Mouse (Mus musculus) erythroid progenitor cell, adult 5-6 weeks (primary cell): ENCODE measurements around the gene Ints1. TPM values are rescaled to one million over a fixed set of nuclear protein-coding genes. Genes with fewer than 3 reads are reported as not detected.
A peak's percentile ranks its signal among the peaks of the same experiment; 100 is the strongest.
"Not testable (repeated sequence)": the region's sequence is repeated elsewhere in the genome, so short reads cannot be mapped to it uniquely, and the experiment has no call there.

Experiments used
- ATAC-seq: replicated peaks from 2 replicates; pipeline ENCODE4 v1.8.0; 2016; ENCODE audit warnings: moderate number of reproducible peaks, mild to moderate bottlenecking, moderate TSS enrichment, inconsistent platforms; ENCODE audit not compliant: poor library complexity, low FRiP score, severe bottlenecking
- total RNA-seq, 2 experiments: library from RNA; stranded (forward) in 1 of 2; stranded (reverse) in 1 of 2; fragments of 150-400 nt in 1 of 2; fragments of 186-747, 209-891 nt in 1 of 2; gene quantifications; 2 replicates each; pipeline versions ENCODE4 v1.2.3 to v1.2.4; 2015 to 2017; ENCODE audit warnings: low replicate concordance in 2 of 2

Ints1 gene
- total RNA-seq, 2 experiments from 2014 or later, result 46.5 to 72.7 TPM

DNA sequence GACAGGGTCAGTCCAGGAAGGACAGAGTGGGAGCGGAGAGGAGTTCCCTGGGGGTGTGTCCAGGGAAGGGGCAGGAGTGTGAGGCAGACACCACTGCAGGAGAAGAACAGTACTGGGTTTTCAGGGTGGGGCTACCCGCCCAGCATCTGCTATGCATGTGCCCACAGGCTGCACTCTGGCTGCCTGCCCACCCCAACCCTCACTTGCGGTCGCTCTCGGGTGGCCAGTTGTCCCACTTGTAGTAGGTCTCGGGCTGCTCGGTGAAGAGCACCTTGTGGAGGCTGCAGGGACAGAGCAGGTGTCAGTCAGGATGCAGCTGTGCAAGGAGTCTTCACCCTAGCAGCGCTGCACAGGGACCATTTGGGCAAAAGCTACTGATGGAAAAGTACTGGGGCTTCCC is 7.3 kb downstream of the Ints1 start:
- no peak for ATAC-seq

DNA sequence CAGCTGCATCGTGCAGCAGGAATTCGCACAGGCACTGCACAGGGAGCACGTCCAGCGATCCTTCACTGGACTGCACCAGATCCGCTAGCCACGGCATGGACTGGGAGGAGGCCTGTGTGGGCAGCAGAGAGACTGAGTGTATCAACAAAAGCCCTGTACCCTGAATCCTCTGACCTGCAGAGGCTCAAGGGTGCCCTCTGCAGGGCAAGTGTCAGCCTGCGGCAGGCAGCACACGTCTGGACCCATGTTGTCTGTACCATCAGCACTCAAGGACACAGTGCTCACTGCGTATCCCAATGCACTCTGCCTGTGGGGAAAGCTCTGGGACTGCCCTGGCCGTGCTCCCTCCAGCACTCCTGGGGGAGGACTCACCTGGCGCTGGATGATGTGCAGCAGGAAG is 11.2 kb downstream of the Ints1 start:
- ATAC-seq, result peak; percentile 54

DNA sequence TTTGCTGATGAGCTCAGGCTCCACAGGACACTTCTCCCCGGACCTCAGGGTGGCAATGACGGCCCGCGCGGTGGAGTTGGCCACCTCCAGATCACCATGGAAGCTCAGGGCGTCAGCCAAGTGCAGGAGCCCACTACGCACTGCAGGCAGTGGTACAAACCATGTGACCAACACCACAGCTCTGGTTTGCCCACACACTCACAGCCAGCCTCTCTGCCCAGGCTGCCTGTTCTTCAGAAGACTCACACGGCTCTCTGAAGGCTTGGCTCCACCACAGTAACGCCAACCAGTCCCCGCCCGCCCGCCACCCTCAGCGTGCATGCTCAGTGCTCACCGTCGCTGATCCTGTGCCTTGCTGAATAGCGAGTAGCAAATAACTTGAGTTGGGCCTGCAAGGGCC is 17.4 kb downstream of the Ints1 start:
- no peak for ATAC-seq

DNA sequence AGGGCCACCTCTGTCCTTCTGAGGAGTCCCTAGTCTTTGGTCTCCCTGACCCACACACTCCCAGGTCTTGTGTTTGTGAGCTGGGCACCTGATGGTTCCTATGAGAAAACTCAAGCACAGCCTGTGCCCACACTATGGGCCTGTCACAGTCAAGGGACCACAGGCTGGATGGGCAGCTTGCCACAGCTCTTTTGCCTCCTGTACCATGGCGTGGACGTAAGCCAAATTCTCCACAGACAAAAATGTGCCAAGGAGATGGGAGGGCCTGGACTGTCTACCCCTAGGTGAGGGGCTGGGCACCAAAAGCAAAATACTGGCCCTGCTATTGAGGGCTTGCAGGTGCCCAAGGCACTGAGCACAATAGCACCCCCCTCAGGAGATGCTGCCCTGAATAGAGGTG is 18.9 kb downstream of the Ints1 start:
- ATAC-seq, result no peak

DNA sequence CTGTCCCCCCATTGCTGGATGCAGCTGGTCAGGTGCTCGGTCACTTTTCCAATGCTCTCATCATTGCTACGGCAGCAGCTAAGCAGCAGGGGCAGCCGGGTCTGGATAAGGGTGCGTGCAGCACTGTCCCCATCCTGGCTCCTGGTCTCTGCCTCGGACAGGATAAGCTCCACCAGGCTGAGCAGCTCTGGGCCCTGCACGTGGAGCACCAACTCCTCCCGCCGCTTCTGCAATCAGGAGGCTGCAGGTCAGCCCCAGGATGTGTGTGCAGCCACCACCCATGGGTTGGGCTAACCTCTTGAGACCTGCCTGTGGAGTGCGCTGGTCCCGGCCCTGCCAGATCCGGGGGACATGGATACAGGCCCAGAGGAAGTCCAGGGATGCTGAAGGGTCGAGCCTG is 19.3 kb downstream of the Ints1 start:
- ATAC-seq, result no peak

DNA sequence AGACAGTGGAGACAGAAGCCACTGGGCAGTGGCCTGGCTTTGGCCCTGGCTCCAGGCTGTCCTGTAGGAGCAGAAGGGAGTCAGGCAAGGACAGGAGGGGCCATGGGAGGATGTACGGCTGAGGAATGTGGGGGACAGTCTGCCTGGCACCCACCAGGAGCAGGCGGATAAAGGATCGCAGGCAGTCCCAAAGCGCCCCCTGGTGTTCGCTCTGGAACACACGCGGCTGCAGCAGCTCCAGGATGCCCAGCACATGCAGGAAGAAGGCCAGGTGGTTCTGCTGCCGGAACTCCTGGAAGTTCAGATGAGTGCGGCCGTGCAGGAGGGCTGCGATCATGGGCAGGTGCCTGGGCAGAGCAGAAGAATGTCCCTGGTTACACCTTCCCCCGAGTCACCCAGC is 20.7 kb downstream of the Ints1 start:
- peak; percentile 28; the same call in 1 of the 2 replicates for ATAC-seq

DNA sequence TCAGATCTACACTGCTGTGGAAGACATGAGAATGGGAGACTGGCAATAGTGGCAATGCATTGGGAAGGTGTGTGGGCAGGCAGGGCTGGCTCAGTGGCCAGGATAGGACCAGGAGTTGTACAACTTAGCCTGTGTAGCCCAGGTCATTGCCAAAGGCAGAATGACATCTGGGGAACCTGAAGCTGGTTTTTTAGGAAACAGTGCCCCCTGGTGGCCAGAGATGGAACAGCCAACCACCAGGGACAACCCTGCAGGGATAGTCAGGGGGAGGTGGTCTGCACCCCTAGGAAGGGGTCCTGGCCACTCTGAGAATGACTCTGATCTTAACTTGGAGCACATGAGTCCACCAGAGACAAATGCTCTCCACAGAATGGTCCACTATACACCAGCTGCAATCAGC is 24.9 kb downstream of the Ints1 start:
- ATAC-seq, result peak; percentile 47

DNA sequence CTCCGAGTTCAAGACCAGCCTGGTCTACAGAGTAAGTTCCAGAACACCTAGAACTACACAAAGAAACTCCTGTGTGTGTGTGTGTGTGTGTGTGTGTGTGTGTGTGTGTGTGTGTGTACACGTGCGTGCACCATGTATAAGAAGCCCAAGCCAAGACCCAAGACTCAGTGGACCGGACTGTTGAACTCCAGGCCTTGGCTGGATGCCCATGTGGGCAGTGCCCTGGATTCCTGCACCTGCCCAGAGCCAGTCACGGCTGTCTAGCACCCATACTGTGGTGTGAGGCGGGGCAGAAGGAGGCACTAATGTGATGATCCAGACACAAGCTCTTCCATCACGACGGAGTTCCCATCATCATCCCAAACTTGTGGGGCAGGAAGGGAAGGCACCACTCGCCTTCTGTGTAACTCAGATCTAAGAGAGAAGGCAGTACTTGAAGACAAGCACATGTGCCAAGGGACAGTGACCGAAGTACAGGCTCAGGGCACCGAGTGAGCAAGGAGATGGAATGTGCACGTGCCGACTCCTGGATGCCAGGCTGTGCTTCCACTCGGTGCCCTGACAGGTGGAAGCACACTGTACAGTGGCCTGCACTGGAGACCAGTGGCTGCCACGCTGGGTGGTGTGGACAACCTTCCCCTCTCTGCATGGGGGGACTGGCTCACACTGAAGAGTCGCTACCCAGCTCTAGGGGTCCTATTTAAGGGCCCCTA is 25.9 kb downstream of the Ints1 start:
- ATAC-seq, result no peak

DNA sequence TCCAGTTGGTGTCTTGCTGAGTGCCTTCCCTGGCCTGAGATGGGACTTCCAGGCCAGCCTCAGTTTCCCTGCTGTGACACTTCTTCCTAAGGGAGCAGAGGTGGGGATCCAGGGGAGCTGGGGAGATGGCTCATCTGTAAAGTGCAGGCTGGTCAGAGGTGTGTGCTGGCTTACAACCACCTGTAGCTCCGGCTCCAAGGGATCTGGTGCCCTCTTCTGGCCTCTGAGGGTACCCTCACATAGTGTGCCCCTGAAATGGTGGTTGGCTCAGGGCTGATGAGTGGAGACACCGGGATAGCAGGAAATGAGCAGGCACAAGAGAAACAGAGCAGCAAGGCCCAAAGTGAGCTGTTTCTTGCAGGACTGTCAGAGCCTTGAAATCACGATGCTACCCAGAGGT is 29.7 kb downstream of the Ints1 start:
- ATAC-seq, result peak; percentile 78

DNA sequence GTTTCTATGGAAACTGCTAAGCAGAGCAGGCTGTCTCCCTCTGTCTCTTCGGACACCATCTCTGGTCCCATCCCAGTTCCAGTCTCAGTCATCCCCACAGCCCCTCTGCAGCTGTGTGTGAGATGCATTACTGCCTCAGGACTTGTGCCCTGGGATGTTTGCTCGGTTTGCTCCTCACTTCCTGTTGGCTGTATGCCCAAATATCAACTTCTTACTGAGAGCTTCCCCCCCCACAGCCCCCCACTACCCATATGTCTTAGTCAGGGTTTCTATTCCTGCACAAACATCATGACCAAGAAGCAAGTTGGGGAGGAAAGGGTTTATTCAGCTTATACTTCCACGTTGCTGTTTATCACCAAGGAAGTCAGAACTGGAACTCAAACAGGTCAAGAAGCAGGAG is 32.8 kb downstream of the Ints1 start:
- not testable (repeated sequence) for ATAC-seq

DNA sequence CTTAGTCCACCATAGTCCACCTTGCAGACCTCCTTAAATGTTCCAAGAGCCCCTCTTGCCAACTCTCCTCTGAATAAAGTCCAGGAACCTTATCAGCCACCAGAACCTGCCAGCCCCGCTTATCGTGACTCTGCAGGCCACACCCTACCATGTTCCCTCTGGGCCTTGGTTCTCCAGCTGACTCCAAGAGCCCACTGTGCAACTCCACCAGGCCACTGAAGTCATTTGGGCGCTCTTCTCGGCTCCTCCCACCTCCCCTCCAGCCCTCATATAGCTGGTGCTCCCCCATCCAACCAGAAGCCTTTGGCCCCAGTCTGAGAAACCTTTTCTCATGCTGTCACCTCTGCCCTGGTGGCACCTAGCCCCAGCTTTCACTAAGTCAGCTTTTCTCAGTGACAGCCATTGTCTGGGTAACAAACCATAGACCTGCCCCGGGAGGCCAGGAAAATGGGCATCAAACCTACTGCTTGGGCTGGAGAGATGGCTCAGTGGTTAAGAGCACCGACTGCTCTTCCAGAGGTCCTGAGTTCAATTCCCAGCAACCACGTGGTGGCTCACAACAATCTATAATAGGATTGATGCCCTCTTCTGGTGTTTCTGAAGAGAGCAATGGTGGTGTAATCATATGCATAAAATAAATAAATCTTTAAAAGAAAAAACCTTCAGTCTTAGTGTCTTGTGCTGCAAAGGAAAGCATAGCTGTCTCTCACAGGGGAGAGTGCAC is 36.7 kb downstream of the Ints1 start:
- peak; percentile 67 for ATAC-seq

DNA sequence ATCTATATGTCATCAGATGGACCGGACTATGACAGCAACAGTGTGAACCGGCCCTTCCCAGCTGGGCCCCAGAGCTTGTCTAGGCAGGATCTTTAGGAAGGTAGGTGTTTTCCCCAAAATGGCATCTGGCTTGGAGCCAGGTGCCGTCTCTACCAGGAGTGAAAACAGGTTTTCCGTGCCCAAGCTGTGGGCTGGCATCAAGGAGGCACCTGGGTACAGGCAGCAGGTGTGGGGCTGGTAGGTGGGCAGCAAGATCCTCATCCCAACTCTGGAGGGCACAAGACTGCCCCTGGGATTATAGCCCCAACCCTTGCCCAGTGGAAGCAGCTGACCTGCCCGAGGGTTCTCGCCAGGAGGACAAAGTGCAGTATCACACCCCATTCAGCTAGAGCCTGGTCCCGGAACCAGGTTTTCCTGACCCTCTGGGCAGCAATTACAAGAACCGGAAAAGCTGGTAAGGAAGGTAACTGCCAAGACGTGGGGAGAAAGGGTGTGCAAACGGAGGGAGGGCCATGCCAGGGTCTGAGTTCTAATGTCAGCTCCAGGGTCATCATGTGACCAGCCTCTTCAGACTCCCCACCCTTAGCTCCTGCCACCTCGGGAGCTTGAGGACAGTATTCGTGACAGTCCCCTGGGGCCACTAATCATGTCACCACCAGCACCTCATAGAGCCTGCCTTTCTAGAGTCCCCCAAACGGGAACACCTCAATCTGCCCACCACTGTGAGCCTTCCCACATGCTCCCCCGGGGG is 37.5 kb downstream of the Ints1 start:
- peak; percentile 46 for ATAC-seq

DNA sequence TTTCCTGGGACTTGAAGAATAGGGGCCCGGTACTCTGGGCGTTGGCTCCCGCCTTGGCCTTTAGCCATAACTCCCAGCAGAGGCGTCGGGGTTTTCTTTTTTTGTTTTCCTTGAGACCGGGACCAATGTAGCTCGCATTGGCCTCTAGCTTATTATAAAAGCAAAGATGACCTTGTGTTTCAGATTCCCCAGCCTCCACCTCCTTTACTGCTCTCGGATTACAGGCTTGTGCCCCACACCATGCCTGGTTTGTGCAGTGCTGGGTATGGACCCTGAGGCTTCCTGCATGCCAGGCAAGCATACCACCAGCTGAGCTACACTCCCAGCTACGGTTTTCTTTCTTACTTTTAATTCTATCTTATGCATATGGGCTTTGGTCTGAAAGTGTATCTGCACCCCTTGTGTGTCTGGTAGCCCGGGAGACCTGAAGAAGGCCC is 39.0 kb downstream of the Ints1 start:
- ATAC-seq, result no peak

DNA sequence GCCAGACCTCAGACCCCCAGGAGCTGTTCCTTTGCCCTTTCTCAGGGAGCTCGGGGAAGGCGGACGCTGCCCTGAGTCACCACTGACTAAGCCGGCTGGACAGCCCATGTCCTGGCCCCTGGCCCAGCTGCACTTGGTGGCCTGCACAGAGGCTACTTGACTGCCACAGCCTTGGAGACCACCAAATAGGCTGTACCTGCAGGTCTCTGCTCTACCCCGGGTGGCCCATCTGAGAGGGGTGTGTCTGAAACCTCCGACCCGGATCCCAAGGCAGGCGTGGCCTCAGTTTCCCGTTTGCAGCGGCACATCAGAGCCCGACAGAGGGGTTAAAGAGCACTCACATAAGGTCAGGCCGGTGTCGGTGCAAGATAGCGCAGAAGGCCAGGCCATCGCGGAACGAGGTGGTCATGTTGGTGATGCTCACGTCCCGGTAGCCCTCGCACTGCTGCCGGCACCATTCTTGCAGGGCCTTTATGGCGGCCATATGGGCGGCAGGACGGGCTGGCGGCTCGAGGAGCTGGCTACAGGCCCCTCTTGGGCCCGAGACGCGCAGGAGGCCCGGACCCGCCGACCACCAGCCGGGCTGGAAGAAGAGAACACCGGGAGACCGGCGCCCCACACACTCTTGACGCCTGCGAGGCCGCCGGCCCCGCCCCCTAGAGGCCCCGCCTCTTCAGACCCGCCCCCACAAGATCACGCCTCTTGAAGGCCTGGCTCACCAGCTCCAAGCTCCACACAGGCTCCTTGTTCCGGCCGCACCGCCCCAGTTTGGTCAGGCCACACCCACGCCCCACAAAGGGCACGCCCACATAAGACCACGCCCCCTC is 39.6 kb downstream of the Ints1 start, which contains the start of gene Micall2:
TSS of gene Micall2 (minus strand) at position 660 of the 827 bp plus-strand sequence.
- ATAC-seq, result peak; percentile 59

DNA sequence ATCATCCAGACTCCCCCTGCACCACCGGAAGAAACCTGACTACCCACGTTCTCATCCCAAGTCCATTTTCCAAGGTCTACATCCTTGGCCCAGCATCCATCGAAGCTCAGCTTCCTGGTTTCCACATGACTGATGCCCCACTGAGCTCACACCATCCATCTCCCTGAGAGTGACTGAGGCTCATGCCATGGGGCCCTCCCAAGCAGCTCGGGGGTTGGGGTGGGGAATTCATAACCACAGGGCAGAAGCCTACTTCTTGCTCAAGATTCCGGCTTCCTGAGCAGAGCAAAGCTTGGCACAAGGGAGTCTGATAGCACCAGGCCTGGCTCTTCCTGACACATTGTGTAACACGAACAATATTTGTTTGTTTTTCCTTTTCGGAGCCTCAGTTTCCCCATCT is 40.7 kb downstream of the Ints1 start:
- no peak for ATAC-seq

DNA sequence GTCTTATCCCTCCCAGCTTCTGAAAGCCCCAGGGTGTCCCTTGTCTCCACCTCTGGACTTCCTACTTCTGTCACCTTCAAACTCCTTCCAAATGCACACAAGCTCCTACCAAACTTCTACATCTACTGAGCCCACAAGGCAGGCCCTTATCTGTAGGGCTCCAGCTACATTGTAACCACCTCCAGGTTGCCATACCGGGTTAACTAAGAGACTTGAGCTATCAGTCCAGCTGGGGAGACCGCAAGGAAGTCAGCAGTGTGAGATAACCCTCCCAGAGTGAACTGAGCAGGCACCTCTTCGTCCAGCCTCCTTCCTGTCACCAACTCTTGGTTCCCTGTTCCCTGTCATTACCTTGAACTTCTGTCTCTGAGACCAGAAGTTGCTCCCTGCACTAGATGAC is 41.5 kb downstream of the Ints1 start:
- peak; percentile 46 for ATAC-seq

DNA sequence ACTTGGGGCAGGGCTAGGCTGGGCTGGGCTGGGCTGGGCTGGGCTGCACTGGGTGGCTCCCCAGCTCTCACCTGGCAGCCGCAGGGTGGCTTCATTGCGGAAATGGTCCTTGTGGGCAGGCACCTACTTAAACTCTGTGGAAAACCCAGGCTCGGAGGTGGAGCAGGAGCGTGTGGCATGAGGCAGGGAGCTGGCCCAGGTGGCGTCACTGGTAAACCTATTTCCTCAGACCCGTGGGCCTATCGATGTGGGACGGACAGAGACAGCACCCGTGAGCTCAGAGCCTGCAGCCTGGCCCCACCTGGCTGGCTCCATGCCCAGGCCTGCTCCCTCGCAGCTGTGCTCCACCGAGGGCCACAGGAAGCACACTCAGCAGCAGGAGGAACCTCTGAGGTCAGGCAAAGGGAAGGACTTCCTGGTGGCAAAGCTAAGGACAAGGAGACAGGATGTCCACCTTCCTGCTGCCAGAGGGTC is 42.8 kb downstream of the Ints1 start:
- 0 out of 2 replicates have a peak, but pooled peaks have one; percentile 17 for ATAC-seq

DNA sequence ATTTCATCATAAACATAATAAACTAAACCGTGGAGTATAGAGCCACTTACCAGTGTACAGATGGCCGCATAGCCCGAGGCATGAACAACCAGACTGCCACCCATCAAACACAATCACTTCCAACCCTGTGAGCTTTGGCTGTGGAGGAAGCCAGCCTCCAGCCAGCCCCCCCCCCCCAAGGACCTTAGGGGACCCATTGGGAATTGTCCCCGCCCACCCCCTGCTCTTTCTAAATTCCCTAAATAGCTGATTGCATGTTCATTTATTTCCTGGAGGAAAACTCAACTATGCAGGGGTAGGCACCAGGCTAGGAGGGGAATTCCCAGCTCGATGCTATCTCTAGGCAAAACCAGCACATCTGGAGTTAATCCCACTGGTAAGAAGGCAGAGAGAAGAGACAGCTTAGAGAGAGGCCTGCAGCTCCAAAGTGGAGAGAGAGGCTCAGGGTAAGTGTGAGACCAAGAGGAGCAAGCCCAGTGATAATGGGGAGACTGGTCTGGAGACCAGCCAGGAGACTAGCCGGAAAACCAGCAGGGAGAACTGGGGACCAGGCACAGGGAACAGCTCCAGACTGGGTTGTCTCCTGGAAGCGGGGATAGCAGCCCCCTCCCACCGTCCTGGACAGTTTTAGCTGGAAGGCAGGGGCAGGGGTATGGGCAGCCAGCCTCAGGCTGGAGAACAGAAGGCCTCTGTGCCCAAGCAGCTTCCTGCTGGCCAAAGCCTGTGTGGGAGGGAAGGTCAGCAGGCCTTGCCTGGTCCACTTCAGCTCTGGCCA is 44.6 kb downstream of the Ints1 start:
- ATAC-seq, result no peak

DNA sequence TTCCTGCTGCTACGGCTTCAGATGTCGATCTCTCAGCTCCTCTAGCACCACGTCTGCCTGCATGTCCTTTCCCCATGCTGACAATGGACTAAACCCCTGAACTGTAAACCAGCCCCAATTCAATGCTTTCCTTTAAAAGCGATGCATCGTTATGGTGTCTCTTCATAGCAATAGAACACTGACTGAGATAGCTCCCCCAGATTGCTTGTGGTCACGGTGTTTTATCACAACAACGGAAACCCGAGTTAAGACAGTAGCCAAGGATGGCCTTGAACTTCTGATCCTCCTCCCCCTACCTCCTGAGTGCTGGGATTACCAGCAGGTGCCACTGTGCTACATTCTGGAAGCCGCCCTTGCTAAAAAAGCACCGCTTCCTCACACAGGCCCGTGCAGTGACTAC is 48.2 kb downstream of the Ints1 start:
- no peak for ATAC-seq
